Mouse (Mus musculus): ENCODE measurements at regions not wholly inside any gene's neighbourhood (a gene's known extent, or its start where the extent isn't known, plus 50 kb on each side); places are given as distances from the start of the nearest gene placed in this dataset.

GRCm38 (mm10) chr7:72362690-72363089, 56.3 kb upstream of the Mctp2 start:
- in situ Hi-C loops (cut with MboI, MseI), result loop anchor here (25.0 kb wide), 1 partner anchor 600 kb away; no protein-coding TSS in a partner anchor

GRCm38 (mm10) chr7:72391323-72391722, 84.9 kb upstream of the Mctp2 start:
- in situ Hi-C loops (cut with MboI, MseI), result loop anchor here (10.0 kb wide), 1 partner anchor 983 kb away; the partner anchor contains the start of gene Rgma

GRCm38 (mm10) chr7:72400056-72400455, 93.6 kb upstream of the Mctp2 start:
- in situ Hi-C loops (cut with MboI, MseI), result no loop called here

- in situ Hi-C loops (cut with MboI, MseI), result no loop called here
Observed at GRCm38 (mm10) chr7:72406131-72406530, 99.7 kb upstream of the Mctp2 start.

- in situ Hi-C loops (cut with MboI, MseI), result no loop called here
Observed at GRCm38 (mm10) chr7:72408409-72408986, 102.1 kb upstream of the Mctp2 start.

- in situ Hi-C loops (cut with MboI, MseI), result no loop called here
Observed at GRCm38 (mm10) chr7:72438552-72438951, 132.1 kb upstream of the Mctp2 start.

GRCm38 (mm10) chr7:72442001-72442400, 135.6 kb upstream of the Mctp2 start:
- in situ Hi-C loops (cut with MboI, MseI), result no loop called here

- in situ Hi-C loops (cut with MboI, MseI), result no loop called here
Observed at GRCm38 (mm10) chr7:72444016-72444415, 137.6 kb upstream of the Mctp2 start.

GRCm38 (mm10) chr7:72444792-72445191, 138.4 kb upstream of the Mctp2 start:
- in situ Hi-C loops (cut with MboI, MseI), result no loop called here

- in situ Hi-C loops (cut with MboI, MseI), result no loop called here
Observed at GRCm38 (mm10) chr7:72446911-72447310, 140.5 kb upstream of the Mctp2 start.

- in situ Hi-C loops (cut with MboI, MseI), result no loop called here
Observed at GRCm38 (mm10) chr7:72462978-72463377, 156.6 kb upstream of the Mctp2 start.

GRCm38 (mm10) chr7:72464658-72465057, 158.2 kb upstream of the Mctp2 start:
- in situ Hi-C loops (cut with MboI, MseI), result no loop called here

- in situ Hi-C loops (cut with MboI, MseI), result no loop called here
Observed at GRCm38 (mm10) chr7:72469691-72470090, 163.3 kb upstream of the Mctp2 start.

- in situ Hi-C loops (cut with MboI, MseI), result no loop called here
Observed at GRCm38 (mm10) chr7:72474751-72475150, 168.3 kb upstream of the Mctp2 start.

- in situ Hi-C loops (cut with MboI, MseI), result no loop called here
Observed at GRCm38 (mm10) chr7:72478936-72479335, 172.5 kb upstream of the Mctp2 start.

GRCm38 (mm10) chr7:72481275-72481674, 174.9 kb upstream of the Mctp2 start:
- in situ Hi-C loops (cut with MboI, MseI), result no loop called here

- in situ Hi-C loops (cut with MboI, MseI), result no loop called here
Observed at GRCm38 (mm10) chr7:72490161-72490560, 183.8 kb upstream of the Mctp2 start.

- in situ Hi-C loops (cut with MboI, MseI), result no loop called here
Observed at GRCm38 (mm10) chr7:72493292-72493691, 186.9 kb upstream of the Mctp2 start.

- in situ Hi-C loops (cut with MboI, MseI), result no loop called here
Observed at GRCm38 (mm10) chr7:72496933-72497631, 190.7 kb upstream of the Mctp2 start.

- in situ Hi-C loops (cut with MboI, MseI), result no loop called here
Observed at GRCm38 (mm10) chr7:72498562-72499230, 192.3 kb upstream of the Mctp2 start.

- in situ Hi-C loops (cut with MboI, MseI), result no loop called here
Observed at GRCm38 (mm10) chr7:72499788-72500187, 193.4 kb upstream of the Mctp2 start.

- in situ Hi-C loops (cut with MboI, MseI), result no loop called here
Observed at GRCm38 (mm10) chr7:72500190-72500589, 193.8 kb upstream of the Mctp2 start.

- in situ Hi-C loops (cut with MboI, MseI), result no loop called here
Observed at GRCm38 (mm10) chr7:72500996-72501395, 194.6 kb upstream of the Mctp2 start.
